In genomic region chr2:120702675-120703074, GRCm38 (mm10) we compare ENCODE assay signal across 34 mouse cellular contexts.
"Had no signal": no experiment of that assay in that cellular context is flagged by ENCODE, and none has a peak within 500 bp of the region (broad histone marks: within the 10 kb centered on the region; RNA-seq: fewer than 3 reads in every experiment).

No protein-coding gene starts in this region.

- H3K9ac ChIP-seq: heart, embryonic 12.5 days; heart, embryonic 13.5 days; heart, embryonic 15.5 days; hindbrain, embryonic 12.5 days; hindbrain, embryonic 13.5 days; hindbrain, embryonic 14.5 days; hindbrain, embryonic 15.5 days; intestine, embryonic 15.5 days; kidney, embryonic 15.5 days had no signal

- H3K9me3 ChIP-seq: heart, embryonic 10.5 days; heart, embryonic 12.5 days; heart, embryonic 13.5 days; heart, embryonic 15.5 days; hindbrain, embryonic 10.5 days; hindbrain, embryonic 12.5 days; hindbrain, embryonic 13.5 days; hindbrain, embryonic 15.5 days; intestine, embryonic 15.5 days; kidney, embryonic 15.5 days had no signal

- DNase-seq: heart, postnatal 10 days; heart, postnatal 14 days; heart, postnatal 36 days; heart, postnatal 4 days; kidney, adult 11 months; kidney, adult 18-20 months; kidney, adult 2 months; kidney, adult 8-10 months; kidney, adult 9 months; kidney, postnatal 10 days; kidney, postnatal 14 days; kidney, postnatal 36 days; kidney, postnatal 4 days; layer of hippocampus, adult 9-11 months; layer of hippocampus, postnatal 36 days had no signal

- H3K36me3 ChIP-seq: intestine, embryonic 15.5 days had no signal

- H3K4me1 ChIP-seq: heart, embryonic 10.5 days; heart, embryonic 12.5 days; heart, embryonic 13.5 days; heart, embryonic 15.5 days; hindbrain, embryonic 10.5 days; hindbrain, embryonic 12.5 days; hindbrain, embryonic 13.5 days; hindbrain, embryonic 15.5 days; intestine, embryonic 15.5 days; kidney, embryonic 15.5 days had no signal

- ATAC-seq: hindbrain, embryonic 16.5 days; hindbrain, postnatal 0 days; inflammation-experienced regulatory T-cells, adult 6 months; intestine, embryonic 15.5 days; intestine, embryonic 16.5 days; intestine, postnatal 0 days had no signal

- H3K4me3 ChIP-seq: heart, embryonic 10.5 days; heart, embryonic 12.5 days; heart, embryonic 13.5 days; heart, embryonic 15.5 days; hindbrain, embryonic 10.5 days; hindbrain, embryonic 12.5 days; hindbrain, embryonic 13.5 days; hindbrain, embryonic 15.5 days; intestine, embryonic 15.5 days; kidney, embryonic 15.5 days; layer of hippocampus, adult 2 months had no signal

- H3K27me3 ChIP-seq: heart, embryonic 12.5 days; heart, embryonic 13.5 days; heart, embryonic 15.5 days; hindbrain, embryonic 12.5 days; hindbrain, embryonic 13.5 days; hindbrain, embryonic 15.5 days; intestine, embryonic 15.5 days; kidney, embryonic 15.5 days had no signal

- H3K27ac ChIP-seq: heart, embryonic 10.5 days; heart, embryonic 13.5 days; heart, embryonic 15.5 days; hindbrain, embryonic 10.5 days; hindbrain, embryonic 12.5 days; hindbrain, embryonic 13.5 days; hindbrain, embryonic 14.5 days; hindbrain, embryonic 15.5 days; hindbrain, postnatal 0 days; intestine, embryonic 15.5 days; kidney, embryonic 15.5 days; kidney, postnatal 0 days; layer of hippocampus, adult 2 months had no signal

- H3K4me2 ChIP-seq: heart, embryonic 11.5 days; heart, embryonic 12.5 days; heart, embryonic 13.5 days; heart, embryonic 15.5 days; hindbrain, embryonic 12.5 days; hindbrain, embryonic 13.5 days; hindbrain, embryonic 14.5 days; hindbrain, embryonic 15.5 days; intestine, embryonic 15.5 days; kidney, embryonic 15.5 days had no signal
